Mouse (Mus musculus) lung, embryonic 14.5 days (tissue): ENCODE results near the gene Eri3. TPM values are rescaled to one million over a fixed set of nuclear protein-coding genes. Genes with fewer than 3 reads are reported as not detected.

Experiments used
- ATAC-seq: fragments of 200-750 bp; cut with Nextera tagmentation; 2 replicates; pipeline ENCODE4 v1.8.0; 2017; ENCODE audit warnings: mild to moderate bottlenecking, moderate TSS enrichment, moderate library complexity; ENCODE audit not compliant: insufficient read depth
- DNase-seq: peaks from one replicate; pipeline ENCODE4 v3.0.0-alpha.2; 2015
- H3K27ac ChIP-seq: fragments of 300-500 bp; sonication (generic); 2 replicates; pipeline ENCODE4 v1.5.1; 2014; ENCODE audit warnings: low read depth, mild to moderate bottlenecking, moderate library complexity
- H3K27me3 ChIP-seq: fragments of 300-500 bp; sonication (generic); 2 replicates; pipeline ENCODE4 v1.6.1; 2014; ENCODE audit warnings: low read length, control low read depth; ENCODE audit not compliant: insufficient read depth
- H3K36me3 ChIP-seq: fragments of 300-500 bp; sonication (generic); 2 replicates; pipeline ENCODE4 v1.6.1; 2014; ENCODE audit warnings: control low read depth; ENCODE audit not compliant: insufficient read depth
- H3K4me1 ChIP-seq: fragments of 300-500 bp; sonication (generic); 2 replicates; pipeline ENCODE4 v1.6.1; 2014; ENCODE audit warnings: antibody characterized with exemption, control low read depth; ENCODE audit not compliant: insufficient read depth
- H3K4me2 ChIP-seq: fragments of 300-500 bp; sonication (generic); 2 replicates; pipeline ENCODE4 v1.6.1; 2014; ENCODE audit warnings: mild to moderate bottlenecking
- H3K4me3 ChIP-seq: fragments of 300-500 bp; sonication (generic); 2 replicates; pipeline ENCODE4 v1.5.1; 2014; ENCODE audit warnings: low read depth, low read length
- H3K9ac ChIP-seq: fragments of 300-500 bp; sonication (generic); 2 replicates; pipeline ENCODE4 v1.6.1; 2014
- H3K9me3 ChIP-seq: fragments of 300-500 bp; sonication (generic); 2 replicates; pipeline ENCODE4 v1.6.1; 2016; ENCODE audit warnings: low read depth, low read length, control low read depth
- CTCF ChIP-seq: IDR thresholded peaks from 2 replicates; pipeline ENCODE4 v1.5.1; 2016; ENCODE audit warnings: antibody characterized with exemption, low read depth
- WGBS: fragments of 180-500 bp; shearing (Covaris S2); extraction: QIAGEN DNeasy Blood & Tissue Kit; methylation state at CpG from one replicate; pipeline ENCODE4 v1.1.7; 2014; 5-methylcytosine and 5-hydroxymethylcytosine counted together
- polyA plus RNA-seq: library from polyadenylated mRNA; unstranded; fragments of >200 nt; fragmentation: Nextera tagmentation; extraction: Ambion mirVana; gene quantifications from 2 replicates; pipeline ENCODE4 v1.2.1, GENCODE M21; 2014

Gene Eri3
- polyA plus RNA-seq, 1 experiment from 2014 or later, result 173 TPM

DNA sequence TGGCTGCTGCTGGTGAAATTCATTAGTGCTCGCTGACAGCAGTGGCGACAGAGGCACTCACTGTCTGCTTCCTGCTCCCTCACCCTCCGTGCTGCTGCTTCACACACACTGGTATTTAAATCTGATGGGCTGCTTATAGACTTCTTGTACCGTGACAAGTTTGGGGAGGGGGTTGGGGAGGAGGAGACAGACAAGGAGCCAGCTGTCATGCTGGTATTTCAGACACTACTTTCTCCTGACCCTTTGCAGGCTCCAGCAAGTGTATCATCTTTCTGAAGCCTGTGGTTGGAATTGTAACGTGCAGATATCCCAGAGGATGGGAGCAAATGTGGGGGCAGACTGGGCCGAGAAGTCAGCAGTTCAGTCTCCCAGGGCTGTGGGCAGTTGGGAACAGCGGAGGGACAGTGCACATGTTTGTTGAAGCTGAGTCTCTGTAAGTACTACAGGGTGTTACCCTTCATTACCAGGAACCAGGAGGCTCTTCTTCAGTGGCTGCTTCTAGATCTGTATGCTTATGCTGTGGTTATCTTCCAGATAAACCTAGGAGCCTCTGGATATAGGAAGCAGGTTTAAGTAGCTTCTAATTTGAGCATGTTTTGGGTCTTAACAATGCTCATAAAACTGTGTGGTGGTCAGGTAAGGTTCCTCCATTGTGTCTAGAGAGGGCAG, 59.3 kb downstream of the Eri3 start:
- no peak for ATAC-seq
- H3K9me3 ChIP-seq, result no peaks in the 10 kb centered on the region
- WGBS, result 38% methylated on average over 7 of the region's 7 CpGs
- H3K4me1 ChIP-seq, result no peaks in the 10 kb centered on the region
- H3K27me3 ChIP-seq, result no peaks in the 10 kb centered on the region
- H3K9ac ChIP-seq, result no peak overlapping the region
- no peak for DNase-seq
- no peak overlapping the region for H3K27ac ChIP-seq
- no peak for TF ChIP-seq CTCF
- H3K4me2 ChIP-seq, result no peak overlapping the region
- no peak overlapping the region for H3K4me3 ChIP-seq
- H3K36me3 ChIP-seq, result peaks cover 47% of the 10 kb centered on the region

DNA sequence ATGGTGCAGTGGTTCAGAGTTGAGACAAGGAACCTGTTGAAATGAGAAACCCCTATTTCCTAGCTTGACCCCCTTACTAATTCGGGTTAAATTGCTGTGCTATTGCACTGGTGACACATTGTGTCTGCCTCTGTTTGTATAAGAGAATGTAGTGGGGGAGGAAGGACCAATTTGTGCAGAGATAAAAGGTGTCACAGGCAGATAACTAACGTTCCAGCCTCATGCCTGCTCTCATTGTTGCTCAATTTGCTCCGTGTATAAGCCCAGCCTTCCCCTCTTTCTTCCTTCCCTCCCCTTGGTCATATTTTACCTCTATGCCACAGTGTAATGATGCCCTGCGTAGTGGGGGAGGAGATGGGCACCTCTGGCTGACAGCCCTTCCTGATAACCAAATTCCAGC, 61.2 kb downstream of the Eri3 start:
- TF ChIP-seq CTCF, result no peak
- WGBS, result 23% methylated on average over 4 of the region's 4 CpGs
- Histone ChIP-seq H3K27me3 (no peaks in the 10 kb centered on the region), H3K4me1 (no peaks in the 10 kb centered on the region), H3K36me3 (peaks cover 57% of the 10 kb centered on the region), H3K4me2 (no peak overlapping the region), H3K9me3 (no peaks in the 10 kb centered on the region), H3K9ac (no peak overlapping the region), H3K27ac (no peak overlapping the region), H3K4me3 (no peak overlapping the region)
- DNase-seq, result no peak
- no peak for ATAC-seq

DNA sequence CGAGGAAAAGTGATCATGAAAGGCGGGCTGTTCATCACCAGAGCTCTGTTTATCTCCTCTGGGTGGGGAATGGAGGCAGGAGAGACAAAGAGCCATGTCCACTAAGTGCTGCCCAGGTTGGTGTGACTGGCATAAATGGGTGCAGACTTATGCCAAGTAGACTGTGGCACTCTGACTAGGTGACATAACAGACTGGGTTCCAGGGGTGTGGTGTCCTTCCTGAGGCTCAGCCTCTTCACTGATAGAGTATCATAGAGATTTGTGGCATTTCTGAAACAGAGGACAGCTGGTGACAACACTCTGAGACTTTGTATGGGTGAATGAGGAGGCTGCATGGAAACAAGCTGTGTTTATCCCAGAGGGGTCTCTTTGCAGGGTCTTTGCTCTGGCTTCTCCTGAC, 61.6 kb downstream of the Eri3 start:
- H3K4me2 ChIP-seq, result no peak overlapping the region
- DNase-seq (no peak), ATAC-seq (no peak)
- no peak overlapping the region for H3K4me3 ChIP-seq
- H3K27me3 ChIP-seq, result no peaks in the 10 kb centered on the region
- no peaks in the 10 kb centered on the region for H3K4me1 ChIP-seq
- TF ChIP-seq CTCF, result no peak
- H3K9ac ChIP-seq, result no peak overlapping the region
- H3K27ac ChIP-seq, result no peak overlapping the region
- no peaks in the 10 kb centered on the region for H3K9me3 ChIP-seq
- peaks cover 61% of the 10 kb centered on the region for H3K36me3 ChIP-seq
- WGBS, result 9% methylated on average over 2 of the region's 2 CpGs

DNA sequence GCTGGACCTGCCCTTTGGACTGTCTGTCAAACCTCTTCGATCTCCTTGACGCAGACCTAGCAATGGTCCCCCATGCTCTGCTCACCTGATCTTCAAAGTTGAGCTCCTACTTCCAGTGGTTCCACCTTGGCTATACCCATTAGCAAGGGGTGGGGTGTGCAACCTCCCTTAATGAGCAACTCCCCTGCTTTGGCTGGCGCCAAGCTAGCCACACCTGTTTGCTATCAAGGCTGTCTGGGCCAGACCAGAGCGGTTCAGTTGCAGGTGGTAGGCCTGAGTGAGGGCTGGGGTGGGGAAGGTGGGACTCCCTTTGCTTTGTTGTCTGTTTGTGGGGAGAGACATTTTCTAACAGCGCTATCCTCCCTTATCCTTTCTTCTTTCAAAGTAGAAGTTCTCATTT, 62.5 kb downstream of the Eri3 start:
- DNase-seq (no peak), ATAC-seq (no peak)
- no peak overlapping the region for H3K9ac ChIP-seq
- no peaks in the 10 kb centered on the region for H3K4me1 ChIP-seq
- no peaks in the 10 kb centered on the region for H3K27me3 ChIP-seq
- 89% methylated on average over 5 of the region's 5 CpGs for WGBS
- H3K36me3 ChIP-seq, result peaks cover 66% of the 10 kb centered on the region
- no peak for TF ChIP-seq CTCF
- no peak overlapping the region for H3K4me2 ChIP-seq
- H3K27ac ChIP-seq, result no peak overlapping the region
- no peaks in the 10 kb centered on the region for H3K9me3 ChIP-seq
- H3K4me3 ChIP-seq, result no peak overlapping the region

DNA sequence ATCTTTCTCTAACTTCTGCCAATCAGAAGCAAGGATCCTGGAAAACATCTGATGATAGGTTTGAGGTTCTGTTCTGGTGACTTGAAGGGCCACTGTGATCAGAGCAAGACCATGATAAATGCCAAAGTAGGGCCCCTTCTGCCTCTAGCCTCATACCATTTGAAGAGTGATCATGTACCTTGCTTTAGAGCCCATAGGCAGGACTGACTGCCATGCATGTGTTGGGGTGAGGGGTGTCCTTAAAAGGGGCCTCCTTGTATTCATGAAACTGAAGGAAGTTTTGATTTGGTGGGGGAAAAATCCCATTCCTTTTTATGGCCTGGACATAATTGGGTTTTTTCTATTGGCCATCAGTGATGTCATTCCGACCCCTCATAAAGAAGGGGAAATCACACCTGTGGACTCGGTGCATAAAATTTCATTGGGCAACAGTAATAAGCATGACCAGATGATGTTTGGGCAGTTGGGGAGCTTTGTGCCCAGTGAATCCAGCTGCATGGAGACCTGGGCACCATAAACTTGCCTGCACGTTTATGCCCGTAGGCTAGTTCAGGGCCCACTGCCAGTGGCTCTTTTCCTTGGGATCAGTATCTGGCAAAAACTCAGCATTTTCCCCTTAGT, 63.1 kb downstream of the Eri3 start:
- Histone ChIP-seq H3K27ac (no peak overlapping the region), H3K27me3 (no peaks in the 10 kb centered on the region), H3K36me3 (peaks cover 66% of the 10 kb centered on the region), H3K4me1 (no peaks in the 10 kb centered on the region), H3K9me3 (no peaks in the 10 kb centered on the region), H3K4me3 (no peak overlapping the region), H3K9ac (no peak overlapping the region), H3K4me2 (no peak overlapping the region)
- ATAC-seq (no peak), DNase-seq (no peak)
- 92% methylated on average over 4 of the region's 4 CpGs for WGBS
- TF ChIP-seq CTCF, result no peak

DNA sequence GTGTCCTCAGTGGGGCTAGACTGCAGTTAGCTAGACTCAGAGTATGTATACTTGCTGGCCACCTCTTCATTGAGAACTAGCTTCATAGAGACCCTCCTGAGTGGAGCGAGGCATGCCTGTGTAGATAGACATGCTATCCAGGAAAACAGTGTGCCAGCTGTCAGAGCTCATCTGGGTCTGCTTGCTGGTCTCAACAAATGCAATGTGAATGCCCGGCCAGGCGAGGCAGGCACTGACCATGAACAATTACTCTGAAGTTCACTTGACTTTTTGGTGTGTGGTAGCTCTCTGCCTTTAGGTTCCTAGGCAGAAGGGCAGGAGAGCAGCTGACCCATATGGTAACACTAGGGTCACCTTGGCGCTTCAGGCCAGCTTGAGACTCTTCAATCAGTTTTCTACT, 66.4 kb downstream of the Eri3 start:
- Histone ChIP-seq H3K9me3 (no peaks in the 10 kb centered on the region), H3K4me3 (no peak overlapping the region), H3K27ac (no peak overlapping the region), H3K36me3 (peaks cover 60% of the 10 kb centered on the region), H3K9ac (no peak overlapping the region), H3K4me1 (no peaks in the 10 kb centered on the region), H3K4me2 (no peak overlapping the region), H3K27me3 (no peaks in the 10 kb centered on the region)
- TF ChIP-seq CTCF, result no peak
- DNase-seq (no peak), ATAC-seq (no peak)
- 88% methylated on average over 4 of the region's 4 CpGs for WGBS

DNA sequence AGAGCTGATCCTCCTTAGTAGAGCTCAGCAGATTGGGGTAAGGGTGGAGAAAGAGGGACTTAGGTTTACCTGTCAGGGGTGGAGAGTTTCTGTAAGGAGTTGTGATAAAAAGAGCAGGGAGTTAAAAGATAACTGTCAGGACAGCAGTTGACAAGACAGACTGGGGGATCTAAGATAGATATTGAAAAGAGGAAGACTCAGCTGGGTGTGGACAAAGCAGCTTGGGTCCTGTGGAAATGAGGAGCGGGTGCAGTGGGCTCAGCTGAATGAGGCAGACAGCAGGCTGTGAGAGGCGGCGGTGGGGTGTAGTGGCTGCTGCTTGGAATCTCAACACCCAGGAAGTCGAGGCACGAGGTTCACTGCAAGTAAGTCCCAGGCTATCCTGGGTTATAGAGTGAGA, 72.1 kb downstream of the Eri3 start:
- Histone ChIP-seq H3K4me1 (no peaks in the 10 kb centered on the region), H3K36me3 (peaks cover 40% of the 10 kb centered on the region), H3K27me3 (no peaks in the 10 kb centered on the region), H3K4me2 (no peak overlapping the region), H3K9ac (no peak overlapping the region), H3K27ac (no peak overlapping the region), H3K9me3 (no peaks in the 10 kb centered on the region), H3K4me3 (no peak overlapping the region)
- no peak for ATAC-seq
- TF ChIP-seq CTCF, result no peak
- 81% methylated on average over 5 of the region's 5 CpGs for WGBS
- no peak for DNase-seq
